Mouse (Mus musculus) stomach, postnatal 0 days (tissue): Measurements from ENCODE around the gene Nrxn3.

ENCODE experiments used
- CTCF ChIP-seq: IDR thresholded peaks from 2 replicates; pipeline ENCODE4 v1.5.1; 2016; ENCODE audit warnings: antibody characterized with exemption, low read depth, mild to moderate bottlenecking, moderate library complexity
- EP300 ChIP-seq: optimal IDR thresholded peaks from 2 replicates; pipeline ENCODE3; 2016; ENCODE audit warnings: antibody characterized with exemption

- no peak for TF ChIP-seq EP300
- TF ChIP-seq CTCF = no peak
These were observed 262.1 kb downstream of the Nrxn3 start for GRCm38 (mm10) chr12:88984804-88985203.
